Mouse (Mus musculus): ENCODE results near the gene Gm20449. TPM values are rescaled to one million over a fixed set of nuclear protein-coding genes. Genes with fewer than 3 reads are reported as not detected.

Gm20449 gene
- not detected in 2 replicates for polyA plus RNA-seq (2015; fragmentation: Nextera tagmentation; extraction: Ambion mirVana)

GRCm38 (mm10) chr7:41499389-41500049 lies at the start of gene Gm20449, which contains the start of gene AW146154:
Gene Gm20449, minus strand, starts transcription at chr7:41499417.
Gene AW146154, minus strand, starts transcription at chr7:41499890.

DNA sequence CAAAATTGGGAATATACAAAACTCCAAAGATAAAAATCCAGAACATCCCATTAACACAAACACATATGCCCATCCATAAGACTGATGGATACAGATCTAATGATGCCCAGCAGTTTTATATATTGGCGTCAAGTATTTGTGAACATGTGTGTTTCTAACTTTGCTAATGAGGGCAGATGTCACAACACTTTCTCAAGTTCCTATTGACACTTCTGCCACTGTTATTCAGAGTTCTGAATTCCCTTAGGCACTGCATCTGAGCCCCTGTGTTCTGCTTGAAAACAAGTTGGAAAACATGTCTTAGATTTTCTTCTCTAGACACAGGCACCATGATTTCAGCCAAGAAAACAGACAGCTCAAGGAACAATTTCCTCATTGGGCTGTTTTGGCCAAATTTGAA lies 50.6 kb downstream of the Gm20449 start, which contains the start of gene Vmn2r57:
Gene Vmn2r57 (minus strand): TSS at position 101 of the 400 bp plus-strand sequence.

GRCm38 (mm10) chr7:41393048-41393971 lies 105.9 kb downstream of the Gm20449 start, which contains the start of gene AI987944:
Gene AI987944, minus strand, starts transcription at chr7:41393379.

Other genes with a start within 250 kb of the Gm20449 start
- gene AI987944, start 106.0 kb downstream of the Gm20449 start, polyA plus RNA-seq (2015; fragmentation: Nextera tagmentation; extraction: Ambion mirVana), result 9.5 and 10.1 TPM in 2 replicates
- gene Vmn2r57, start 50.7 kb downstream of the Gm20449 start, polyA plus RNA-seq (2015; fragmentation: Nextera tagmentation; extraction: Ambion mirVana), result 0.11 TPM in 1 of 2 replicates, not detected in the other
- gene AW146154, start 473 bp upstream of the Gm20449 start, polyA plus RNA-seq (2015; fragmentation: Nextera tagmentation; extraction: Ambion mirVana), result 6.1 and 7.0 TPM in 2 replicates
- gene Gm6871, start 74.2 kb upstream of the Gm20449 start, polyA plus RNA-seq (2015; fragmentation: Nextera tagmentation; extraction: Ambion mirVana), result not detected in 2 replicates
- gene 2610021A01Rik, start 99.8 kb upstream of the Gm20449 start, polyA plus RNA-seq (2015; fragmentation: Nextera tagmentation; extraction: Ambion mirVana), result 3.7 and 4.6 TPM in 2 replicates
- gene Zfp788, start 133.8 kb upstream of the Gm20449 start, polyA plus RNA-seq (2015; fragmentation: Nextera tagmentation; extraction: Ambion mirVana), result 5.3 and 5.6 TPM in 2 replicates

Data from urinary bladder, postnatal 0 days (tissue).